Mouse (Mus musculus): ENCODE data around the gene BC030867. TPM values are rescaled to one million over a fixed set of nuclear protein-coding genes. Genes with fewer than 3 reads are reported as not detected.

The BC030867 gene
- polyA plus RNA-seq, 1 experiment from 2014 or later: 6.8 TPM

DNA sequence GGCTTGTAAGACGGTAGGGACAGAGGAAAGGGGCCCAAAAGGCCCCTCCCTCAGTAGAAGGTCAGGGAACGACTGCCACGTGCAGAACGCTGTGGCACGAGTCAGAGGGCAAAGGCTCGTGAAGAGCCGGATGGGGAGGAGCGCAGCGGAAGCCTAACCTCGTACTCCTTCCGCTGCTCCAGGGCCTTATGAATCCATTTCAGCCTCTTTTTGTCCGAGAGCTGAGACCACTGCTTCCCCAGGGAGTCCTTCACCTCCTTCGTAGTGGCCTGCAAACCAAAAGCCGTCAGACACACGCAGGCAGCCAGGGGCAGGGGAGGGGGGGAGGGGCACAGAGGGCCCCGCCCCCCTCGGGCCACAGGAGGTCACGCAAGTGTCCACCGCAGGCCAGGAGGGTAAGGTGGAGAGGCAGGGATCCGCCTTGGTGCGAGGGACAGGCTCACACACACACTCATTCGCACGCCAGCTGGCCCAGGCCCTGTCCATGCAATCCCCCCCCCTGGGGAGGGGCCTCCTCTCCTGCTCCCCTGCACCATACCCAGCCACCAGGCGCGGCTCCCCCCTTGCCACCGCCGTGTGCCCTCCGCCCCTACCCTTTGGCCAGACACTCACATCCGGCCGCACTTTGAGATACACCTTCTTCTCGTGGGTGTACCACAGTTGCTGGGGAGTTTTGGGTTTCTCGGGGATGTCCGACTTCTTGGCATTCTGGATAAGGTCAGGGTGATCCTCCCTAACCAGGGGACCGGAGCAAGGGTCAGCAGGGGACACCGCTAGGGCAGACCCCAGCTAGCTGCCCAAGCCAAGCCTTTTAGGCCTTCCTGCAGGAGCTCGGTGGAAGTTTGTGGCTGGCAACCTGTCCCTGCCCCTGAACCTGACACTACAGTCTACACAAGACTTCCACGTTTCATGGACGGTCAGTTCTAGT lies 62.4 kb downstream of the BC030867 start:
- in situ Hi-C loops (cut with MboI; ENCODE audit: low pct_unique_long_range_greater_than_20kb): no loop called here
- CTCF ChIA-PET: interaction anchor here (5.6 kb wide), 1 partner anchor 99 kb away, joined by 46 read pairs; the partner anchor contains the start of gene Slc25a39
- POLR2A ChIA-PET: interaction anchor here (0.6 to 4.1 kb wide), 3 partner anchors 8 to 95 kb away, joined by 3 to 26 read pairs (median 4); partner anchors contain the start of gene Ubtf
- TF ChIP-seq CTCF (IDR thresholded peaks at IDR 0.05): no peak
- ATAC-seq (no peak), DNase-seq (ENCODE audit: low read depth, low spot score) (no peak)
- H3K27me3 ChIP-seq: no peaks in the 10 kb centered on the region

DNA sequence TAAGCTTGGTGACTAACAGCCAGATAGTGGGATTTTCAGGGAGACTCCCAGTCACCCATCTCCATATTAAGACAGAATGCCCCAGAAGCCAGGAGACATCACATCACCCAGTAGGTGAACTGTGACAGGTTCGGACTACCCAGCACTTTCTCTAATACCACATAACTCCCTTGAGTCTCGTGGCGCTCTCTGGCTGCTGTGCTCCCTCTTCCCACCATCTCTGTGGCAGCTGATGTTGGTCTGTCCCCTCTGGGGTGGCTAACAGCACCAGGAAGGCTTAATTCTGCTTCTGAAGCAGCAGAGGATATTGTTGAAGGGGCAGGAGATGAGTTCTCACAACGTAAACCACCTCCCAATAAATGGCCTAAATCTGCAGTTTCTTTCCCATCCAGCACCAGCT lies 63.3 kb downstream of the BC030867 start:
- no peak for TF ChIP-seq CTCF (IDR thresholded peaks at IDR 0.05)
- in situ Hi-C loops (cut with MboI; ENCODE audit: low pct_unique_long_range_greater_than_20kb): no loop called here
- ChIA-PET CTCF (no interaction called here), POLR2A (no interaction called here)
- no peaks in the 10 kb centered on the region for H3K27me3 ChIP-seq
- DNase-seq (ENCODE audit: low read depth, low spot score) (no peak), ATAC-seq (no peak)

DNA sequence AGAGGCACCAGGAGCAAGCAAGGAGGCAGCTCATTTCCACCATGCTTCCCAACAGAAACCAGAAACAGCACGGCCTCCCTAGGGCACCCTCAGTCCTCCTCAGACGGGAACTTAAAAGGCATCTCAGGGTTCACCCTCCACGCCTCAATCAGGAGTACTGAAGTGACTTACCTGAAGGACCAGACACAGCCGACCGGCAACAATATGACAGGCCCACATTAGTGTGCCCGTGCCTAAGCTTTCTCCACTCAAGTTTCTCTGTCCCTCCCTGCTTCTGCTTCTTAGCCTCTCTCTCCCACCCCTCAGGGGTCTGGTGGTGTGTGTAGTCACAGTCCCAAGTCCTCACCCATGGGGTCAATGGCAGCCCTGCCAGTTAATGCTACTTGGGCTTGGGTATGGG lies 63.9 kb downstream of the BC030867 start:
- TF ChIP-seq CTCF (IDR thresholded peaks at IDR 0.05): no peak
- DNase-seq (ENCODE audit: low read depth, low spot score) (no peak), ATAC-seq (no peak)
- CTCF ChIA-PET: interaction anchor here (1.0 to 1.4 kb wide), 2 partner anchors 11 to 99 kb away, joined by 3 read pairs; no protein-coding TSS in a partner anchor
- in situ Hi-C loops (cut with MboI; ENCODE audit: low pct_unique_long_range_greater_than_20kb): no loop called here
- H3K27me3 ChIP-seq: no peaks in the 10 kb centered on the region
- POLR2A ChIA-PET: interaction anchor here (1.1 kb wide), 1 partner anchor 97 kb away, joined by 3 read pairs; no protein-coding TSS in a partner anchor

DNA sequence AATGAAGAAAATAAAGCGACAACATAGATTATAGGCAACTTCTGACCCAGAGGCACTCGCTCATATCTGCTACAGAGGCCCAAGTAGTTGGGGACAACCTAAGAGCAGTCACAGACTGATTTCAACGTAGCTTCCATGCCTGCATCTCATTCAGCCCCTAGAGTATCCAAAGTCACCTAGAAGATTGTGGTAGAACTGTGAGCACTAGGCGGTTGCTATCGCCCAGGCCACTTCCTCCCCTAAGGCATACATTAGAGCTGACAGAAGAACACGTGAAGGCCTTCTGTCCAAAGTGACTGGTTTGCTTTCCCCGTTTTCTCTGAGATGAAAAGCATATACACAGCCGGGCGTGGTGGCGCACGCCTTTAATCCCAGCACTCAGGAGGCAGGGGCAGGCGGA lies 65.6 kb downstream of the BC030867 start:
- no peak for TF ChIP-seq CTCF (IDR thresholded peaks at IDR 0.05)
- ATAC-seq (no peak), DNase-seq (ENCODE audit: low read depth, low spot score) (no peak)
- in situ Hi-C loops (cut with MboI; ENCODE audit: low pct_unique_long_range_greater_than_20kb): no loop called here
- ChIA-PET POLR2A (interaction anchor here (0.6 to 0.7 kb wide), 2 partner anchors 95 to 960 kb away, joined by 3 read pairs; no protein-coding TSS in a partner anchor), CTCF (interaction anchor here (1.5 to 2.7 kb wide), 2 partner anchors 98 to 116 kb away, joined by 5 to 11 read pairs; partner anchors contain the start of gene Grn)
- no peaks in the 10 kb centered on the region for H3K27me3 ChIP-seq

Other genes with a start within 250 kb of the BC030867 start
- 5.2 TPM for gene Mpp3, start 220.4 kb upstream of the BC030867 start, polyA plus RNA-seq (2021)
- gene Cd300lg, start 207.4 kb upstream of the BC030867 start, polyA plus RNA-seq (2021): not detected
- gene Mpp2, start 160.4 kb upstream of the BC030867 start, polyA plus RNA-seq (2021): 16.9 TPM
- not detected for gene Ppy, start 147.6 kb upstream of the BC030867 start, polyA plus RNA-seq (2021)
- not detected for gene Pyy, start 141.1 kb upstream of the BC030867 start, polyA plus RNA-seq (2021)
- not detected for gene Nags, start 103.4 kb upstream of the BC030867 start, polyA plus RNA-seq (2021)
- gene Tmem101, start 92.5 kb upstream of the BC030867 start, polyA plus RNA-seq (2021): 30.3 TPM
- 45.0 TPM for gene Lsm12, start 63.6 kb upstream of the BC030867 start, polyA plus RNA-seq (2021)
- gene G6pc3, start 59.3 kb upstream of the BC030867 start, polyA plus RNA-seq (2021): 110 TPM
- 63.8 TPM for gene Hdac5, start 18.7 kb upstream of the BC030867 start, polyA plus RNA-seq (2021)
- 0.28 TPM for gene Asb16, start 19.9 kb downstream of the BC030867 start, polyA plus RNA-seq (2021)
- 60.5 TPM for gene Tmub2, start 36.0 kb downstream of the BC030867 start, polyA plus RNA-seq (2021)
- 53.4 TPM for gene Atxn7l3, start 47.7 kb downstream of the BC030867 start, polyA plus RNA-seq (2021)
- 101 TPM for gene Ubtf, start 70.9 kb downstream of the BC030867 start, polyA plus RNA-seq (2021)
- gene Slc4a1, start 117.3 kb downstream of the BC030867 start, polyA plus RNA-seq (2021): not detected
- gene Rundc3a, start 144.5 kb downstream of the BC030867 start, polyA plus RNA-seq (2021): 12.1 TPM
- 388 TPM for gene Slc25a39, start 159.1 kb downstream of the BC030867 start, polyA plus RNA-seq (2021)
- gene Grn, start 181.4 kb downstream of the BC030867 start, polyA plus RNA-seq (2021): 491 TPM
- 13.1 TPM for gene Fam171a2, start 198.8 kb downstream of the BC030867 start, polyA plus RNA-seq (2021)
- 1.9 TPM for gene Itga2b, start 221.2 kb downstream of the BC030867 start, polyA plus RNA-seq (2021)